Mouse (Mus musculus) neural tube, embryonic 15.5 days (tissue): ENCODE measurements around the gene Irak3. TPM values are rescaled to one million over a fixed set of nuclear protein-coding genes. Genes with fewer than 3 reads are reported as not detected.
"Not testable (repeated sequence)": the region's sequence is repeated elsewhere in the genome, so short reads cannot be mapped to it uniquely, and the experiment has no call there.

ENCODE experiments used
- ATAC-seq: fragments of 200-750 bp; cut with Nextera tagmentation; 2 replicates; pipeline ENCODE4 v1.8.0; 2017; ENCODE audit warnings: mild to moderate bottlenecking, moderate TSS enrichment, moderate library complexity; ENCODE audit not compliant: low FRiP score
- H3K27ac ChIP-seq: fragments of 300-500 bp; sonication (generic); replicated peaks from 2 replicates; pipeline ENCODE4 v1.5.1; 2015; ENCODE audit warnings: mild to moderate bottlenecking, inconsistent platforms
- H3K27me3 ChIP-seq: fragments of 300-500 bp; sonication (generic); replicated peaks from 2 replicates; pipeline ENCODE4 v1.6.1; 2015; ENCODE audit warnings: inconsistent platforms
- H3K36me3 ChIP-seq: fragments of 300-500 bp; sonication (generic); 2 replicates; pipeline ENCODE4 v1.6.1; 2015; ENCODE audit warnings: inconsistent platforms
- H3K4me1 ChIP-seq: fragments of 300-500 bp; sonication (generic); 2 replicates; pipeline ENCODE4 v1.6.1; 2015; ENCODE audit warnings: inconsistent platforms
- H3K4me2 ChIP-seq: fragments of 300-500 bp; sonication (generic); 2 replicates; pipeline ENCODE4 v1.6.1; 2015; ENCODE audit warnings: inconsistent platforms, mild to moderate bottlenecking, moderate library complexity
- H3K4me3 ChIP-seq: fragments of 300-500 bp; sonication (generic); replicated peaks from 2 replicates; pipeline ENCODE4 v1.5.1; 2015; ENCODE audit warnings: mild to moderate bottlenecking, inconsistent platforms
- H3K9ac ChIP-seq: fragments of 300-500 bp; sonication (generic); replicated peaks from 2 replicates; pipeline ENCODE4 v1.6.1; 2015; ENCODE audit warnings: mild to moderate bottlenecking, inconsistent platforms
- H3K9me3 ChIP-seq: fragments of 300-500 bp; sonication (generic); replicated peaks from 2 replicates; pipeline ENCODE4 v1.6.1; 2016; ENCODE audit warnings: inconsistent platforms
- WGBS: fragments of 180-500 bp; shearing (Covaris S2); methylation state at CpG from one replicate; pipeline ENCODE4 v1.1.7; 2015; ENCODE audit warnings: mixed read lengths; 5-methylcytosine and 5-hydroxymethylcytosine counted together
- polyA plus RNA-seq: library from polyadenylated mRNA; unstranded; fragments of >200 nt; fragmentation: Nextera tagmentation; extraction: Ambion mirVana; gene quantifications from 2 replicates; pipeline ENCODE4 v1.2.1, GENCODE M21; 2015

The Irak3 gene
- polyA plus RNA-seq, 1 experiment from 2014 or later, result 0.29 TPM

- Histone ChIP-seq H3K9me3 (no peaks in the 10 kb centered on the region), H3K4me3 (peak within 1 kb of the TSS; percentile 91), H3K4me2 (peak within 1 kb of the TSS; percentile 91), H3K36me3 (peaks cover 17% of the 10 kb centered on the region), H3K27ac (peak within 1 kb of the TSS; percentile 58), H3K4me1 (peaks cover 23% of the 10 kb centered on the region), H3K9ac (peak within 1 kb of the TSS; percentile 72), H3K27me3 (no peaks in the 10 kb centered on the region)
- WGBS, result under 1% methylated on average over 57 of the region's 57 CpGs
- peak; percentile 95 for ATAC-seq
These were observed 25.1 kb upstream of the Irak3 start, which contains the start of gene Llph for GRCm38 (mm10) chr10:120226871-120227661. Gene Llph, plus strand, starts transcription at chr10:120227070.

GRCm38 (mm10) chr10:120220776-120221175 is 18.8 kb upstream of the Irak3 start:
- Histone ChIP-seq H3K9ac (no peak overlapping the region), H3K27me3 (no peaks in the 10 kb centered on the region), H3K9me3 (no peaks in the 10 kb centered on the region), H3K27ac (no peak overlapping the region), H3K4me3 (no peak overlapping the region), H3K4me1 (no peaks in the 10 kb centered on the region), H3K36me3 (peaks cover 20% of the 10 kb centered on the region), H3K4me2 (no peak overlapping the region)
- WGBS, result 86% methylated on average over 7 of the region's 7 CpGs
- ATAC-seq, result no peak

- H3K9ac ChIP-seq, result no peak overlapping the region
- ATAC-seq, result no peak
These were observed 17.8 kb upstream of the Irak3 start for GRCm38 (mm10) chr10:120219578-120220359.

GRCm38 (mm10) chr10:120218996-120219395 is 17.1 kb upstream of the Irak3 start:
- no peaks in the 10 kb centered on the region for H3K27me3 ChIP-seq
- H3K4me2 ChIP-seq, result no peak overlapping the region
- H3K4me1 ChIP-seq, result no peaks in the 10 kb centered on the region
- H3K4me3 ChIP-seq, result no peak overlapping the region
- no peak overlapping the region for H3K9ac ChIP-seq
- 91% methylated on average over 10 of the region's 10 CpGs for WGBS
- H3K36me3 ChIP-seq, result peaks cover 20% of the 10 kb centered on the region
- no peak for ATAC-seq
- no peaks in the 10 kb centered on the region for H3K9me3 ChIP-seq
- H3K27ac ChIP-seq, result no peak overlapping the region

More at GRCm38 (mm10) chr10:120219578-120220359, 17.8 kb upstream of the Irak3 start:
- Histone ChIP-seq H3K27me3 (no peaks in the 10 kb centered on the region), H3K4me1 (no peaks in the 10 kb centered on the region), H3K36me3 (peaks cover 20% of the 10 kb centered on the region), H3K4me2 (no peak overlapping the region), H3K27ac (no peak overlapping the region), H3K4me3 (no peak overlapping the region), H3K9me3 (no peaks in the 10 kb centered on the region)
- WGBS, result 89% methylated on average over 14 of the region's 14 CpGs

- H3K4me3 ChIP-seq, H3K4me1 ChIP-seq, H3K27ac ChIP-seq, H3K9ac ChIP-seq, H3K9me3 ChIP-seq, H3K4me2 ChIP-seq, H3K27me3 ChIP-seq, ATAC-seq: not testable (repeated sequence)
- H3K36me3 ChIP-seq, result peaks cover 20% of the 10 kb centered on the region
- 89% methylated on average over 1 of the region's 1 CpGs for WGBS
These were observed 15.2 kb upstream of the Irak3 start for GRCm38 (mm10) chr10:120217099-120217498.

- no peak overlapping the region for H3K27ac ChIP-seq
- peaks cover 3% of the 10 kb centered on the region; the same call in 1 of the 2 replicates for H3K27me3 ChIP-seq
- H3K9ac ChIP-seq, result no peak overlapping the region
- H3K4me2 ChIP-seq, result peak overlapping the region; percentile 67
- peaks cover 7% of the 10 kb centered on the region; the same call in 1 of the 2 replicates for H3K36me3 ChIP-seq
- WGBS, result 88% methylated on average over 3 of the region's 3 CpGs
- no peak for ATAC-seq
- peaks cover 11% of the 10 kb centered on the region for H3K4me1 ChIP-seq
- H3K9me3 ChIP-seq, result no peaks in the 10 kb centered on the region
- H3K4me3 ChIP-seq, result no peak overlapping the region
These were observed 8.2 kb upstream of the Irak3 start for GRCm38 (mm10) chr10:120210096-120210495.

GRCm38 (mm10) chr10:120209539-120209925 is 7.6 kb upstream of the Irak3 start:
- H3K9ac ChIP-seq, result no peak overlapping the region
- WGBS, result 73% methylated on average over 6 of the region's 6 CpGs
- no peaks in the 10 kb centered on the region for H3K9me3 ChIP-seq
- ATAC-seq, result no peak
- peak overlapping the region; percentile 99 for H3K4me3 ChIP-seq
- no peak overlapping the region for H3K27ac ChIP-seq
- peaks cover 7% of the 10 kb centered on the region; the same call in 1 of the 2 replicates for H3K36me3 ChIP-seq
- peak overlapping the region; percentile 67 for H3K4me2 ChIP-seq
- H3K27me3 ChIP-seq, result peaks cover 3% of the 10 kb centered on the region; the same call in 1 of the 2 replicates
- peaks cover 11% of the 10 kb centered on the region for H3K4me1 ChIP-seq

GRCm38 (mm10) chr10:120208575-120209538 is 6.9 kb upstream of the Irak3 start:
- Histone ChIP-seq H3K4me1 (peaks cover 11% of the 10 kb centered on the region), H3K4me3 (peak overlapping the region; percentile 99), H3K9ac (peak overlapping the region; percentile 80), H3K4me2 (peak overlapping the region; percentile 67), H3K27ac (0 out of 2 replicates have a peak overlapping the region, but pooled peaks have one; percentile 48), H3K36me3 (peaks cover 7% of the 10 kb centered on the region; the same call in 1 of the 2 replicates), H3K9me3 (no peaks in the 10 kb centered on the region), H3K27me3 (peaks cover 3% of the 10 kb centered on the region; the same call in 1 of the 2 replicates)
- 3% methylated on average over 53 of the region's 53 CpGs for WGBS
- ATAC-seq, result peak; percentile 90

- H3K27me3 ChIP-seq, result peaks cover 3% of the 10 kb centered on the region; the same call in 1 of the 2 replicates
- no peak overlapping the region for H3K27ac ChIP-seq
- H3K9me3 ChIP-seq, result no peaks in the 10 kb centered on the region
- WGBS, result 87% methylated on average over 8 of the region's 8 CpGs
- no peak overlapping the region for H3K9ac ChIP-seq
- no peak overlapping the region for H3K4me3 ChIP-seq
- peaks cover 7% of the 10 kb centered on the region; the same call in 1 of the 2 replicates for H3K36me3 ChIP-seq
- no peak overlapping the region for H3K4me2 ChIP-seq
- peaks cover 11% of the 10 kb centered on the region for H3K4me1 ChIP-seq
- no peak for ATAC-seq
These were observed 6.1 kb upstream of the Irak3 start for GRCm38 (mm10) chr10:120208015-120208414.

GRCm38 (mm10) chr10:120204591-120205210 is 2.8 kb upstream of the Irak3 start:
- H3K9me3 ChIP-seq, result no peaks in the 10 kb centered on the region
- H3K27ac ChIP-seq, result no peak overlapping the region
- WGBS, result 87% methylated on average over 13 of the region's 13 CpGs
- H3K27me3 ChIP-seq, result peaks cover 12% of the 10 kb centered on the region
- no peaks in the 10 kb centered on the region for H3K36me3 ChIP-seq
- H3K4me1 ChIP-seq, result peaks cover 17% of the 10 kb centered on the region
- H3K4me3 ChIP-seq, result no peak overlapping the region
- no peak overlapping the region for H3K9ac ChIP-seq
- ATAC-seq, result no peak
- H3K4me2 ChIP-seq, result no peak overlapping the region
